Mouse (Mus musculus): ENCODE data around the gene Caps2. TPM values are rescaled to one million over a fixed set of nuclear protein-coding genes. Genes with fewer than 3 reads are reported as not detected.
"Not testable (repeated sequence)": the region's sequence is repeated elsewhere in the genome, so short reads cannot be mapped to it uniquely, and the experiment has no call there.

Caps2 gene
- polyA plus RNA-seq (2016; fragmentation: Nextera tagmentation; extraction: Ambion mirVana), result 0.25 and 0.34 TPM in 2 replicates

DNA sequence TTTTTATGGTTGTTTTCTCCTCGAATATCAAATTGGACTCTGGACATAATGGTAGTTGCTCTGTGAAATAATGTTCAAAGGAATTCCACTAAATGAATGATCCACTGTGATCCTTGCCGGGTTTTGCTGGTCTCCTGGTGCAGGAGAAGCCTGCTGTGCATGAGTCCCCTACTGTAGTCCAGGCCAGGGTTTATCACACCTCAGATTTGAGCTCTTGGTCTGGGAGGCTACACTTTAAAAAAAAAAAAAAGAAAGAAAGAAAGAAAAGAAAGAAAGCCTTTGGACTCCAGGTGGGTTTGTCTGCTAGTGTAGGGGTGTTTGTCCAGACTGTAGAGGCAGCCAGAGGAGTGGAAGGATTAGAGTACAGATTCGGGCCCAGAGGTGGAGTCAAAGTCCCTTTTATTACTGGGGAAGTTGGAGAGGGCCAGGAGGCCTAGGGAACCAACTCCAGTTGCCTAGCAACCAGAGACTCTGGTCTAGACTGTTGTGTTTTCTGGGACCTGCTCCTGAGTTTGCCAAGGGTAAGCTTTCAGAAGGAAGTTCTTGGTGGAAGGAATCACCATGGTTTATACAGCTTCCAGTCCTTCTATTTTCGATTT lies at the start of gene Caps2:
Caps2 (plus strand) TSS at position 454 of the 599 bp plus-strand sequence.
- no peaks in the 10 kb centered on the region for H3K9me3 ChIP-seq
- H3K27ac ChIP-seq (replicated peaks), result peak within 1 kb of the TSS; percentile 74
- H3K4me3 ChIP-seq, result peak within 1 kb of the TSS; percentile 43
- peaks cover 10% of the 10 kb centered on the region for H3K4me1 ChIP-seq
- no peaks in the 10 kb centered on the region for H3K36me3 ChIP-seq (replicated peaks)
- 33% methylated on average over 4 of the region's 4 CpGs for WGBS
- DNase-seq (ENCODE audit: low spot score), result peak; percentile 62
- H3K27me3 ChIP-seq (replicated peaks; ENCODE audit: low read depth, poor library complexity, severe bottlenecking), result no peaks in the 10 kb centered on the region

GRCm38 (mm10) chr10:112125090-112125489 lies 38.3 kb upstream of the Caps2 start:
- WGBS, result 52% methylated on average over 2 of the region's 2 CpGs
- DNase-seq (ENCODE audit: low spot score), result not testable (repeated sequence)

DNA sequence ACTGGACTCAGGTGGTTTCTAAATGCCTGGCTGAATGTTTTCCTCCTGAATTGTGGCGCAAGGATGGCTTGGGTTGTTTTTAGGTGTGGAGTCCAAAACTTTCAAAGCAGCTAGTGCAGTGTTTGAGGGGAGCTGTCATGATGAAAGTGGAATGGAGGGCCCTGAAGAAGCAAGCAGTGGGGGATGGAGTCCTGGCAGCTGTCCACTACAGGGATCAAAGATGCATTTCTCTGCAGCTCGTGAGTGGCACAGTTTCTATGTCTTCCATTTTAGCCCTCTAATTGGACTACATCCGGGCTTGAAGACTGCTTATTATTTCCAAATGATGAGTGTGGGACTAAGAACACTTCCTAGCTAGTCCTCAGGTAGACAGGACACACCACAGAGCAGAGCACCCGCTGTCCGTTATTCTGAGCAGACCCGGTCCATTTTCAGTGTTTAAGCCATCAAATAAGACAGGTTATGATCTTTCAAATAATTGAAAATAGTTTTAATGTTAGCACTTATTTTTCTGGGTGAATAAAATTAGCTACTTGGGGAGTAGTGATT lies 35.7 kb upstream of the Caps2 start:
- H3K4me1 ChIP-seq; H3K27ac ChIP-seq (replicated peaks); H3K4me3 ChIP-seq; H3K9me3 ChIP-seq; H3K36me3 ChIP-seq (replicated peaks); DNase-seq (ENCODE audit: low spot score); H3K27me3 ChIP-seq (replicated peaks; ENCODE audit: low read depth, poor library complexity, severe bottlenecking): not testable (repeated sequence)
- WGBS, result 77% methylated on average over 6 of the region's 6 CpGs

More at GRCm38 (mm10) chr10:112125090-112125489, 38.3 kb upstream of the Caps2 start:
- H3K36me3 ChIP-seq (replicated peaks); H3K27me3 ChIP-seq (replicated peaks; ENCODE audit: low read depth, poor library complexity, severe bottlenecking); H3K4me3 ChIP-seq; H3K4me1 ChIP-seq; H3K9me3 ChIP-seq; H3K27ac ChIP-seq (replicated peaks): not testable (repeated sequence)

GRCm38 (mm10) chr10:112132194-112132593 lies 31.2 kb upstream of the Caps2 start:
- H3K27me3 ChIP-seq (replicated peaks; ENCODE audit: low read depth, poor library complexity, severe bottlenecking), result no peaks in the 10 kb centered on the region
- no peak overlapping the region for H3K27ac ChIP-seq (replicated peaks)
- WGBS, result 91% methylated on average over 3 of the region's 3 CpGs
- no peaks in the 10 kb centered on the region for H3K9me3 ChIP-seq
- no peak for DNase-seq (ENCODE audit: low spot score)
- H3K4me3 ChIP-seq, result no peak overlapping the region
- H3K36me3 ChIP-seq (replicated peaks), result no peaks in the 10 kb centered on the region
- no peaks in the 10 kb centered on the region for H3K4me1 ChIP-seq

DNA sequence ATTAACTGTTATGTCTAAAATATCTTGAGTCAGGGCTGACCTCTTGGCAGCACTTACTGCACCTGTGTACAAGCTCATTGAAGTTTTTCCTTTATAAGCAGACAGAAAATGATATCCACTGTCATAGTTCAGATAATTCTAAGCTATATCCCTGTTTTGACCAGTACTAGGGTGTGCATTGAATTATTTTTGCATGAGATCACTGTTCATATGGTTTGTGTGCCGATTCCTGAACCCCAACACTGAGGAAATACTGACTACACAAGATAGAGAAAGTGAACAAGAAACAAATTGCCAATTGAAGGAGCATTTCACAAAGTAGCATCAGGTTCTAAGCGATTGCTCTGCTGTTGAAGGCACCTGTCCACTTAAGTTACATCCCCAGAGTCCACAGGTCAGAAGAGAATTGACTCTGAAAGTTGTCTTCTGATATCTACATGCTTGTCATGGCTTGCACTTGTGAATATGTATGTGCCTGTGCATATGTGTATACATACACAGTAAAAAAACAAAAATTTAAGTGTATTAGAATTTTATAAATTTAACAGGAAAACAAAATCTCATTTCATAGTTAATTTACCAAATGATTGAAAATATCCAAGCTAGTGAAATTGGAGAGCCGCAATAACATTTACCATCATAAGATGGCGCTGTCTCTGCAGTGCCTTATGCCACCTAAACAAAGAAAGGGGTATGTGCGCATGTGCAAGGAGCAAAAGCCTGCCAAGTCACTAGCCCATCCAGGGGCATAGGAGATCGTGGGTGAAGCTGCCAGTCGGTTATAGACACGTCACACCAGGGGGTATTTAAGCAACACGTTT lies 25.2 kb upstream of the Caps2 start:
- Histone ChIP-seq H3K27ac (replicated peaks) (peak overlapping the region; percentile 35; the same call in 1 of the 2 replicates), H3K9me3 (no peaks in the 10 kb centered on the region)
- 19% methylated on average over 9 of the region's 9 CpGs for WGBS

GRCm38 (mm10) chr10:112138871-112139430 lies 24.5 kb upstream of the Caps2 start:
- DNase-seq (ENCODE audit: low spot score), result no peak
- WGBS, result 42% methylated on average over 6 of the region's 6 CpGs

More for the DNA sequence above, 25.2 kb upstream of the Caps2 start:
- H3K4me1 ChIP-seq, result no peaks in the 10 kb centered on the region
- DNase-seq (ENCODE audit: low spot score), result peak; percentile 77
- peak overlapping the region; percentile 44 for H3K4me3 ChIP-seq
- no peaks in the 10 kb centered on the region for H3K27me3 ChIP-seq (replicated peaks; ENCODE audit: low read depth, poor library complexity, severe bottlenecking)
- H3K36me3 ChIP-seq (replicated peaks), result no peaks in the 10 kb centered on the region

GRCm38 (mm10) chr10:112139834-112140233 lies 23.6 kb upstream of the Caps2 start:
- DNase-seq (ENCODE audit: low spot score), result no peak
- Histone ChIP-seq H3K9me3 (no peaks in the 10 kb centered on the region), H3K4me1 (no peaks in the 10 kb centered on the region), H3K27me3 (replicated peaks; ENCODE audit: low read depth, poor library complexity, severe bottlenecking) (no peaks in the 10 kb centered on the region), H3K27ac (replicated peaks) (no peak overlapping the region), H3K36me3 (replicated peaks) (no peaks in the 10 kb centered on the region), H3K4me3 (no peak overlapping the region)
- 54% methylated on average over 2 of the region's 2 CpGs for WGBS

More at GRCm38 (mm10) chr10:112138871-112139430, 24.5 kb upstream of the Caps2 start:
- no peaks in the 10 kb centered on the region for H3K36me3 ChIP-seq (replicated peaks)
- no peaks in the 10 kb centered on the region for H3K9me3 ChIP-seq
- H3K27me3 ChIP-seq (replicated peaks; ENCODE audit: low read depth, poor library complexity, severe bottlenecking), result no peaks in the 10 kb centered on the region
- peak overlapping the region; percentile 35; the same call in 1 of the 2 replicates for H3K27ac ChIP-seq (replicated peaks)
- peak overlapping the region; percentile 44 for H3K4me3 ChIP-seq
- H3K4me1 ChIP-seq, result no peaks in the 10 kb centered on the region

DNA sequence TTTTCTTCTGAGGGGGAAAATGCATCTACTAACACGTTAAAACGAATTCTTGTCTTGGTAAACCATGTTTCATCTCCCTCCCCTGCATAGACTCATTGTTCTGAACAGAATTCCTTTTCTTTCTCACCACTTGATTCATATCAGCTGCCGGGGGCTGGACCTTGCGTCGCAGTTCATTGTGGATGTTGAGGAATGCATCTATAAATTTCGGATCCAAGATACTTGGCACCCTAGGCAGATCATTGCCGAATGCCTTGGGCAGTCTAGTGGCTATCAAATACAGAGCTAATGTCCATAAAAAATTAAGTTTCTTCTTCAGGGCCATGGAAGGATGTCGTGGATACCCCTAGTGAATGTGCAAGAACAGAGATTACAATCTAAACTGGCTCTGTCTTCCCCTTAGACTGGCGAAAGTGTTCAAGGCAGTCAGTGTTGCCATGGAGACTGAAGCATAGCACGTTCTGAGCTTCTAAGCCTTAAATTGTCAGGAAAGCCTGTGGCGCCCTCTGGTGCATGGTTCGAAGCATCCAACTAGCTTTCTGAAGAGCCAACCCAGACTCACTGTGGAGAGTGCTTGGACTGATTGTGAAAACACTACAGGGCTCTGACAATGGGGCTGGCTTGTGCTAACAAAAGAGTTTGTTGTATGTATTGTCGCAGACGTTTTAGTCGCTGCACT lies 3.4 kb upstream of the Caps2 start, which contains the start of gene Glipr1l3:
Glipr1l3 (minus strand) TSS at position 446 of the 679 bp plus-strand sequence.
- Histone ChIP-seq H3K4me3 (peak within 1 kb of the TSS; percentile 13; the same call in 1 of the 2 replicates), H3K4me1 (peaks cover 10% of the 10 kb centered on the region)
- H3K9me3 ChIP-seq; H3K27me3 ChIP-seq (replicated peaks; ENCODE audit: low read depth, poor library complexity, severe bottlenecking); H3K36me3 ChIP-seq (replicated peaks); H3K27ac ChIP-seq (replicated peaks): not testable (repeated sequence)
- DNase-seq (ENCODE audit: low spot score), result peak; percentile 85
- 30% methylated on average over 15 of the region's 15 CpGs for WGBS

DNA sequence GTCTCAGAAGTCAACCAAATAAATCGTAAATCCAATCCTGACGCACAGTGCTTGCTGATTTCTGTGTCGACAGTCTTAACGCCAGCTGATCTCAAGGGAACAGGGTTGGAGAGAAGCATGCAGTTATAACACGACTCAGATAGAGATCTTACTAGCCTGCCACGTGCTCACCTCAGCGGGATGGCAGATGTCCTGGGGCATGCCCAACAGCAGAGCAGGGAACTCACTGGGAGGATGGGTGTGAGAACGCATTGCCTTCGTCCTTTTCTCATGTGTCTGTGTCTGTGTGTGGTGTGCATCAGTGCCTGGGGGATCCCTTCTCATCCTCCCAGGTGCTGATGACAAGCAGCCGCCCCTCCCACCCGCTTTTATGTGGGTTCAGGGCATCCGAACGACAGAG lies 13.6 kb downstream of the Caps2 start:
- H3K4me1 ChIP-seq; DNase-seq (ENCODE audit: low spot score); H3K27me3 ChIP-seq (replicated peaks; ENCODE audit: low read depth, poor library complexity, severe bottlenecking); H3K27ac ChIP-seq (replicated peaks); H3K9me3 ChIP-seq; H3K36me3 ChIP-seq (replicated peaks); H3K4me3 ChIP-seq: not testable (repeated sequence)
- 37% methylated on average over 13 of the region's 13 CpGs for WGBS

- H3K4me3 ChIP-seq; H3K27ac ChIP-seq (replicated peaks); DNase-seq (ENCODE audit: low spot score); H3K27me3 ChIP-seq (replicated peaks; ENCODE audit: low read depth, poor library complexity, severe bottlenecking); H3K4me1 ChIP-seq; H3K9me3 ChIP-seq; H3K36me3 ChIP-seq (replicated peaks): not testable (repeated sequence)
- WGBS, result 86% methylated on average over 2 of the region's 2 CpGs
Observed at GRCm38 (mm10) chr10:112193919-112194318, 30.5 kb downstream of the Caps2 start.

DNA sequence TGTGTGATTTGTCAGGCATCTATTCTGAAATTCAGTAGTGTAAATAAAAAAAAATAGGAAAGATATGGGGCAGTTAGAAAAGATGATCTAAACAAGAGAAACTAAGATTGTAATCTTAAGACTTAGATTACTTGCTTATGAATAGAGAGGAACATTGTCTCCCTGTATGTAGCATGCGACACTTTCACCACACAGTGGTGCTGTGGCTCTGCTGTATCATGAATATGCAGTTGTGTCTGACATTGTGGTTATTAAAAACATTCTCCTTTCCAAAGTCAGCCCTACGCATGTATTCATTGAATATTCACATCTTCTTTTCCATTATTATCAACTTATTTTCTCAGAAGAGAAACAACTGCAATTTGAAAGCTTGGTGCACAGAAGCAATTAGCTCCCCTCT lies 40.0 kb downstream of the Caps2 start:
- no peaks in the 10 kb centered on the region for H3K9me3 ChIP-seq

GRCm38 (mm10) chr10:112227073-112227472 lies 63.7 kb downstream of the Caps2 start:
- no peaks in the 10 kb centered on the region for H3K4me1 ChIP-seq
- no peaks in the 10 kb centered on the region for H3K27me3 ChIP-seq (replicated peaks; ENCODE audit: low read depth, poor library complexity, severe bottlenecking)
- H3K36me3 ChIP-seq (replicated peaks), result no peaks in the 10 kb centered on the region
- DNase-seq (ENCODE audit: low spot score), result no peak
- no peaks in the 10 kb centered on the region for H3K9me3 ChIP-seq
- no peak overlapping the region for H3K27ac ChIP-seq (replicated peaks)
- H3K4me3 ChIP-seq, result no peak overlapping the region
- WGBS, result 78% methylated on average over 1 of the region's 1 CpGs

More for the DNA sequence above, 40.0 kb downstream of the Caps2 start:
- peak; percentile 18 for DNase-seq (ENCODE audit: low spot score)
- Histone ChIP-seq H3K36me3 (replicated peaks) (no peaks in the 10 kb centered on the region), H3K4me3 (no peak overlapping the region), H3K27me3 (replicated peaks; ENCODE audit: low read depth, poor library complexity, severe bottlenecking) (no peaks in the 10 kb centered on the region), H3K27ac (replicated peaks) (no peak overlapping the region), H3K4me1 (no peaks in the 10 kb centered on the region)
- 60% methylated on average over 2 of the region's 2 CpGs for WGBS
